Mouse (Mus musculus): ENCODE data around the gene Fuom. TPM values are rescaled to one million over a fixed set of nuclear protein-coding genes. Genes with fewer than 3 reads are reported as not detected.

The Fuom gene
- polyA plus RNA-seq, 1 experiment from 2014 or later, result 107 TPM

DNA sequence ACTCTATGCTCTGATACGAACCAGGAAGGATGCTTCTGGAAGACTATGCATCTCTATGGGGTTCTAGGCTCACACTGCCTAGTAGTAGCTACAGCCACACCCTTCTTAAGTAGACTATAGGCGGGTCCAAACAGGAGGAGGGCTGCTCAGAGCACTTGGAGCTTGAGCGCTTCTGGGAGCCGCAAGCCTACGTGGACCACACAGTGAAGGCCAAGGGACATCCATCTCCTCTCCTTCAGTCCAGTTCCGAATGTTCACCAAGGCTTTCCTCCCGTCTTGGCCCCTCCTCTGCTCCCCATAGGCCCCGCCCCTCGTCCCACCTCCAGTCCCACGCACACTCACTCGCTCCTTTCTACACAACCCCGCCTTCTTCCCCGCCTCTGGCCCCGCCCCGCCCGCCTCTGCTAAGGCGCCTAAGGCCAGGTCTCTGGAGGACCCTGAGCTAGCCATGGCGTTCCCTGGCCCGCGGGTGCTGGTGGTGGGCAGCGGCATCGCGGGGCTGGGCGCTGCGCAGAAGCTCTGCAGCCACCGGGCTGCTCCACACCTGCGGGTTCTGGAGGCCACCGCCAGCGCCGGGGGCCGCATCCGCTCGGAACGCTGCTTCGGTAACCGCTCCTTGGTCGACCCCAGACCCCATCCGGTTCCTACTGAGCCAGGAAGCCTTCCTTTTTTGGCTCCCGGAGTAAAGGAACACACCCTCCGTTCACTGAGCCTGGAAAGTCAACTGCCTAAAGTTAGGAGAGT lies 23.2 kb upstream of the Fuom start:
- WGBS, result under 1% methylated on average over 40 of the region's 40 CpGs
- no peaks in the 10 kb centered on the region for H3K9me3 ChIP-seq (replicated peaks)
- peak overlapping the region; percentile 94 for H3K4me2 ChIP-seq
- peak overlapping the region; percentile 94 for H3K4me3 ChIP-seq
- peaks cover 9% of the 10 kb centered on the region for H3K36me3 ChIP-seq
- H3K4me1 ChIP-seq (replicated peaks), result peaks cover 8% of the 10 kb centered on the region
- H3K27me3 ChIP-seq, result no peaks in the 10 kb centered on the region
- peak overlapping the region; percentile 89 for H3K9ac ChIP-seq
- peak overlapping the region; percentile 57; the same call in 1 of the 2 replicates for H3K27ac ChIP-seq
- peak; percentile 98 for ATAC-seq (replicated peaks; ENCODE audit: insufficient number of reproducible peaks, insufficient read depth, low FRiP score, low read depth)

GRCm38 (mm10) chr7:140124382-140124781 lies 22.1 kb upstream of the Fuom start:
- no peaks in the 10 kb centered on the region for H3K9me3 ChIP-seq (replicated peaks)
- WGBS, result 84% methylated on average over 1 of the region's 1 CpGs
- no peak overlapping the region for H3K9ac ChIP-seq
- ATAC-seq (replicated peaks; ENCODE audit: insufficient number of reproducible peaks, insufficient read depth, low FRiP score, low read depth), result no peak
- no peaks in the 10 kb centered on the region for H3K27me3 ChIP-seq
- H3K36me3 ChIP-seq, result peaks cover under 1% of the 10 kb centered on the region; the same call in 1 of the 2 replicates
- no peak overlapping the region for H3K4me3 ChIP-seq
- H3K4me1 ChIP-seq (replicated peaks), result peaks cover 8% of the 10 kb centered on the region
- H3K27ac ChIP-seq, result no peak overlapping the region
- no peak overlapping the region for H3K4me2 ChIP-seq

GRCm38 (mm10) chr7:140122765-140123164 lies 20.5 kb upstream of the Fuom start:
- ATAC-seq (replicated peaks; ENCODE audit: insufficient number of reproducible peaks, insufficient read depth, low FRiP score, low read depth), result no peak
- Histone ChIP-seq H3K27ac (peak overlapping the region; percentile 4; the same call in 1 of the 2 replicates), H3K4me2 (no peak overlapping the region), H3K9ac (no peak overlapping the region), H3K4me3 (no peak overlapping the region), H3K27me3 (no peaks in the 10 kb centered on the region), H3K4me1 (replicated peaks) (peaks cover 8% of the 10 kb centered on the region), H3K36me3 (no peaks in the 10 kb centered on the region), H3K9me3 (replicated peaks) (no peaks in the 10 kb centered on the region)
- 27% methylated on average over 4 of the region's 4 CpGs for WGBS

- Histone ChIP-seq H3K9ac (no peak overlapping the region), H3K9me3 (replicated peaks) (no peaks in the 10 kb centered on the region), H3K36me3 (no peaks in the 10 kb centered on the region), H3K27me3 (no peaks in the 10 kb centered on the region), H3K4me2 (no peak overlapping the region), H3K27ac (no peak overlapping the region), H3K4me1 (replicated peaks) (peaks cover 8% of the 10 kb centered on the region), H3K4me3 (no peak overlapping the region)
- ATAC-seq (replicated peaks; ENCODE audit: insufficient number of reproducible peaks, insufficient read depth, low FRiP score, low read depth), result no peak
- WGBS, result 64% methylated on average over 13 of the region's 13 CpGs
Observed at GRCm38 (mm10) chr7:140121338-140121910, 19.2 kb upstream of the Fuom start.

DNA sequence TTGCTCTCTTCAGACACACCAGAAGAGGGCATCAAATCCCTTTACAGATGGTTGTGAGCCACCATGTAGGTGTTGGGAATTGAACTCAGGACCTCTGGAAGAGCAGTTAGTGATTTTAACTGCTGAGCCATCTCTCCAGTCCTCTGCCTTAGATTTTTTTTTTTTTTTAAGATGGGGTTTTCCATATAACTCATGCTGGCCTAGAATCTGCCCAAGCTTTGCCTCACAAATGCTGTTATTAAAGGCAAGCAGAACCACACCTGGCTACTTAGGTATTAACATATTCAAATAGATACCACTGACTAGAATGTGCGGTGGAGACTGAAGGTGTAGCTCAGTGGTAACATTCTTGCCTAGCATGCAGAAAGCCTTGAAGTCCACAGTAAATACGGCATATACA lies 18.2 kb upstream of the Fuom start:
- Histone ChIP-seq H3K27me3 (no peaks in the 10 kb centered on the region), H3K4me2 (no peak overlapping the region), H3K4me1 (replicated peaks) (peaks cover 4% of the 10 kb centered on the region), H3K4me3 (no peak overlapping the region), H3K36me3 (no peaks in the 10 kb centered on the region), H3K27ac (no peak overlapping the region), H3K9ac (no peak overlapping the region), H3K9me3 (replicated peaks) (no peaks in the 10 kb centered on the region)
- no peak for ATAC-seq (replicated peaks; ENCODE audit: insufficient number of reproducible peaks, insufficient read depth, low FRiP score, low read depth)
- 88% methylated on average over 2 of the region's 2 CpGs for WGBS

GRCm38 (mm10) chr7:140116329-140117054 lies 14.3 kb upstream of the Fuom start, which contains the start of gene Echs1:
TSS of gene Echs1 (minus strand) at chr7:140116476.
- H3K9me3 ChIP-seq (replicated peaks), result no peaks in the 10 kb centered on the region

GRCm38 (mm10) chr7:140115583-140116328 lies 13.5 kb upstream of the Fuom start, which contains the start of gene Paox:
TSS of gene Paox (plus strand) at chr7:140115799.
- peaks cover 21% of the 10 kb centered on the region for H3K36me3 ChIP-seq
- H3K4me3 ChIP-seq, result peak within 1 kb of the TSS; percentile 77
- H3K27ac ChIP-seq, result peak within 1 kb of the TSS; percentile 90
- H3K4me2 ChIP-seq, result peak within 1 kb of the TSS; percentile 71
- no peaks in the 10 kb centered on the region for H3K9me3 ChIP-seq (replicated peaks)
- ATAC-seq (replicated peaks; ENCODE audit: insufficient number of reproducible peaks, insufficient read depth, low FRiP score, low read depth), result peak; percentile 79
- 2% methylated on average over 23 of the region's 23 CpGs for WGBS
- 0 out of 2 replicates have a peak, but pooled peaks cover 3% of the 10 kb centered on the region for H3K4me1 ChIP-seq (replicated peaks)
- H3K9ac ChIP-seq, result peak within 1 kb of the TSS; percentile 78
- H3K27me3 ChIP-seq, result no peaks in the 10 kb centered on the region

More at GRCm38 (mm10) chr7:140116329-140117054, 14.3 kb upstream of the Fuom start, which contains the start of gene Echs1:
- Histone ChIP-seq H3K4me2 (peak within 1 kb of the TSS; percentile 71), H3K4me3 (peak within 1 kb of the TSS; percentile 77), H3K9ac (peak within 1 kb of the TSS; percentile 78), H3K36me3 (peaks cover 14% of the 10 kb centered on the region), H3K27ac (peak within 1 kb of the TSS; percentile 90), H3K4me1 (replicated peaks) (0 out of 2 replicates have a peak, but pooled peaks cover 3% of the 10 kb centered on the region), H3K27me3 (no peaks in the 10 kb centered on the region)
- ATAC-seq (replicated peaks; ENCODE audit: insufficient number of reproducible peaks, insufficient read depth, low FRiP score, low read depth), result peak; percentile 94
- 3% methylated on average over 28 of the region's 28 CpGs for WGBS

DNA sequence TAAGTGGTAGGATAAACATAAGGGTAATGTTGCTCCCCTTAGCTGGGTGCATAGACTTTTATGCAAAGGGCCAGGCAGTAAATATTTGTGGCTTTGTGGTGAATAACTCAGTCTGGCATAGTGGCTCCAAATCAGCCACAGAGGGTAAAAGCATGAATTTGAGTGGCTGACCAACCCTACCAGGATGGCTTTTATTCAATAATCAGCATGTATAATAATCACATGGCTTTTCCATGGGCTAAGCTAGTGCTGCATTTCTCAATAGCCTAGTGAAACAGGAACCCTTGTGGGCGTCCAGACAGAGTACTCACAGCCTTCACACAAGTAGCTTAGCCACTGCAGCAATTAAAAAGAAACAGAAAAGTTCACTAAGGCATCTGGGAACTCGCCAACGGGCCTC lies 9.7 kb upstream of the Fuom start:
- Histone ChIP-seq H3K4me3 (no peak overlapping the region), H3K4me1 (replicated peaks) (0 out of 2 replicates have a peak, but pooled peaks cover 3% of the 10 kb centered on the region), H3K4me2 (no peak overlapping the region), H3K9me3 (replicated peaks) (no peaks in the 10 kb centered on the region), H3K27me3 (no peaks in the 10 kb centered on the region), H3K9ac (no peak overlapping the region), H3K27ac (no peak overlapping the region), H3K36me3 (peaks cover 58% of the 10 kb centered on the region)
- WGBS, result 62% methylated on average over 3 of the region's 3 CpGs
- no peak for ATAC-seq (replicated peaks; ENCODE audit: insufficient number of reproducible peaks, insufficient read depth, low FRiP score, low read depth)

DNA sequence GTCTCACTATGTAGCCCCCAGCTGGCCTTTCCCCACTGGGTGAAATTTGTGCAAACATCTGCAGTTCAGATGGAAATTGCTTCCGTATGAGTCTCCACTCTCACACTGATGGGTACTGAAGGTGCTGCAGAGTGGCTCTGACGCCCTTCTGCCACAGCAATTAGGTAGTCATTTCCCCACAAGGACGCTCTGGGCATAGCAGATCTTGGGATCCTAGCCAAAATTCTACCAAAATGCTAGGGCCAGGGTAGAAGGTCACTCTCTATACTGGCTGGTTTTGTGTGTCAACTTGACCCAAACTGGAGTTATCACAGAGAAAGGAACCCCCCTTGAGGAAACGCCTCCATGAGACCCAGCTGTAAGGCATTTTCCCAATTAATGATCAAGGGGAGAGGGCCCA lies 1.8 kb upstream of the Fuom start:
- H3K9me3 ChIP-seq (replicated peaks), result no peaks in the 10 kb centered on the region
- no peak overlapping the region for H3K4me3 ChIP-seq
- ATAC-seq (replicated peaks; ENCODE audit: insufficient number of reproducible peaks, insufficient read depth, low FRiP score, low read depth), result no peak
- H3K9ac ChIP-seq, result no peak overlapping the region
- no peaks in the 10 kb centered on the region for H3K27me3 ChIP-seq
- peaks cover 32% of the 10 kb centered on the region for H3K36me3 ChIP-seq
- H3K4me2 ChIP-seq, result no peak overlapping the region
- no peak overlapping the region for H3K27ac ChIP-seq
- WGBS, result 80% methylated on average over 4 of the region's 4 CpGs
- peaks cover 17% of the 10 kb centered on the region for H3K4me1 ChIP-seq (replicated peaks)

DNA sequence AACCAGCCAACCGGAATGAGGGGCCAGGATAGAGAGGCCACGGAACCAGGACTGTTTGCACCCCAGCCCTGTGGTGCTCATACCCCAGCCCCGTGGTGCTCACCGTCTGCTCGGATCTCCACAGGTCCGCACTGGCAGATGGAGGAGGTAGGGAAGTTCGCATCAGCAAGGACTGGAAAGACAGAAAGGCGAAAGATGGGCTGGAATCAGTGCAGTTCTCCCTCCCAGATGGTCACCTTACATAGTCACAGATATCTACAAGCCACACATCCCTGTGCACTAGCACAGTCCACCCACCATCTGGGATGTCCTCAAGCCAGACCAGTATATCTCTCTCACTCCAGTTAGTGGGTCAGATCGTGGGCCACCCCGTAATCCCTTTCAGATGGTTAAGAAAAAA lies 743 bp downstream of the Fuom start:
- H3K4me3 ChIP-seq, result peak overlapping the region; percentile 59
- no peaks in the 10 kb centered on the region for H3K27me3 ChIP-seq
- H3K9ac ChIP-seq, result peak overlapping the region; percentile 69
- H3K36me3 ChIP-seq, result peaks cover 10% of the 10 kb centered on the region
- no peaks in the 10 kb centered on the region for H3K9me3 ChIP-seq (replicated peaks)
- peak overlapping the region; percentile 76 for H3K4me2 ChIP-seq
- 69% methylated on average over 10 of the region's 10 CpGs for WGBS
- peaks cover 17% of the 10 kb centered on the region for H3K4me1 ChIP-seq (replicated peaks)
- ATAC-seq (replicated peaks; ENCODE audit: insufficient number of reproducible peaks, insufficient read depth, low FRiP score, low read depth), result no peak; the same call in 1 of the 2 replicates
- peak overlapping the region; percentile 92 for H3K27ac ChIP-seq
